Mouse (Mus musculus): Measurements from ENCODE around the gene Fgb. TPM values are rescaled to one million over a fixed set of nuclear protein-coding genes. Genes with fewer than 3 reads are reported as not detected.

Gene Fgb
- polyA plus RNA-seq, 1 experiment from 2014 or later: 7.0 TPM

DNA sequence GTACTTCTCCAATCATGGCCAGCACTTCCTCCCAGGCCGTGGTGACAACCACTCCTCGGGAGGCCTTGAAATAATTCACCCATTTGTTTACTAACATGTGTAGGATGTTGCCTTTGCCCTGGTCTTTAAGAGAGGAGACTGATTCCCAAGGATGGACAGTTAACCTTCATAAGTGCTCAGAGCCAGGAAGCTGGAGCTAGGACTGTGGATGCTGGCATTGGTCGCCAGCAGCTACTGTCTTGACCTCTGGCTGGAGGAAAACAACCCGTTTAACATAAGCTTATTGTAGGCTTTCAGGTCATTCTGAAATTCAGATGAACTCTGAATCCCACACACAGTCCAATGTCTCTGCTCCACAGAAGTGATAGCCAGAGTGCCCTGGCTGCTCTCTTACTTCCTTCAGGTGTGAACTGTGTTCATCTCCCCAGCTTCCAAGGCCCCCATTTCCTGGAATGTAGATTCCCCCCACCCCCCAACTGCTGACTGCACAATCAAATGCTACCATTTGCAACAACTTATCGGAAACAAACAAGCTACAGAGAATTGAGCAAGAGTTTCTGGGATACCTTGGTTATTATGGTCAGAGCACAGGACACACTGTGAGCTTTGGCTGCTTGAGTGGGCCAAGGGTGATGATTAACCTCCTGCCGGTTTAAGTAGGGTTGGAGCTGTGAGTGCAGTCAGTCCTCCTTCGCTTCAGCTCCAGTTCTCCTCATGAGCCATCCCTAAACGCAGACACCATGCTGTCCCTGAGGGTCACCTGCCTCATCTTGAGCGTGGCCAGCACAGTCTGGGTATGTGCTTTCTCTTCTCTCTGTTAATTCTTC lies 24.0 kb downstream of the Fgb start, which contains the start of gene Fga:
Gene Fga, plus strand, starts transcription at position 602 of the 827 bp plus-strand sequence.
- Histone ChIP-seq H3K4me3 (replicated peaks) (no peak within 1 kb of the TSS), H3K27me3 (replicated peaks) (no peaks in the 10 kb centered on the region), H3K4me2 (replicated peaks) (no peak within 1 kb of the TSS), H3K9ac (no peak within 1 kb of the TSS), H3K36me3 (no peaks in the 10 kb centered on the region), H3K4me1 (replicated peaks) (no peaks in the 10 kb centered on the region), H3K27ac (no peak within 1 kb of the TSS), H3K9me3 (no peaks in the 10 kb centered on the region)
- ATAC-seq: peak; percentile 65; the same call in 1 of the 2 replicates
- 68% methylated on average over 9 of the region's 9 CpGs for WGBS

DNA sequence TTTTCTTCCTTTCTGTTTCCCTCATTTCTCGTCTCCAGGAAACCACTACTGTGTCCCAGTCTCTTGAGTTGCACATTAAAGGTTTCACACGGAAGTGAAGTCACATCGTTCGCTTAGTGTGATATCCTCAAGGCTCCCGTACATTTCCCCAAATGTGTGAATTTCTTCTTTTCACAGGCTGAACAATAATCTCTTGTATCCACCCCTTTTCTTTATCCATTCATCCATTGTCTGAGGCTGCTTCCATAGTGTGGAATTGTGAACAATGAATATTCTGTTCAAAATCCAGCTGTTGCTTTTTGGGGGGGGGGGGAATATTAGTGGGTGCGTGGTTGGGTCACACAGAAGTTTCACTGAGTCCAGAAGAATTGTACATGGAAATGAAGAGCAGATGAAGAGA lies 24.6 kb downstream of the Fgb start:
- no peak overlapping the region for H3K27ac ChIP-seq
- no peak overlapping the region for H3K4me3 ChIP-seq (replicated peaks)
- ATAC-seq: no peak
- no peaks in the 10 kb centered on the region for H3K27me3 ChIP-seq (replicated peaks)
- H3K9me3 ChIP-seq: no peaks in the 10 kb centered on the region
- no peak overlapping the region for H3K4me2 ChIP-seq (replicated peaks)
- H3K4me1 ChIP-seq (replicated peaks): no peaks in the 10 kb centered on the region
- no peak overlapping the region for H3K9ac ChIP-seq
- H3K36me3 ChIP-seq: no peaks in the 10 kb centered on the region
- 84% methylated on average over 6 of the region's 6 CpGs for WGBS

DNA sequence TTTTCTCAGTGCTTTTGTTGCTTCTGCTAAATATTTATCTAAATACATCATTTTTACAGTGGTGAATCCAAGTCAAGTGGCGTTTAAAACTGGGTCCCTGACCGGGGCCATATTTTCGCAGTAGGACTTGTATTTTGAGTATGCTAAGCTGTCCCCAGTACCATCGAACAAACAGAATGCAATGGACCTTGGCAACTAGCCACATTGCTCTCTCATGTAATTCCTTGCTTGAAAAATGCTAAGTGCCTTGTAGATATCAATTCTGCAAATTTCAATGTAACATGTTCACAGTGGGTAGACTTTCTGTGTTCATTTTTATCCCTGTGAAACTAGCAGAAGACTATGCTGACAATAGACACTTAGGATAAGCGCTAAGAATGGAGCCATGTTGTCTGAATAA lies 28.5 kb downstream of the Fgb start:
- H3K4me1 ChIP-seq (replicated peaks): no peaks in the 10 kb centered on the region
- H3K36me3 ChIP-seq: no peaks in the 10 kb centered on the region
- no peaks in the 10 kb centered on the region for H3K27me3 ChIP-seq (replicated peaks)
- no peak overlapping the region for H3K27ac ChIP-seq
- no peak overlapping the region for H3K9ac ChIP-seq
- WGBS: 81% methylated on average over 5 of the region's 5 CpGs
- no peak for ATAC-seq
- no peak overlapping the region for H3K4me3 ChIP-seq (replicated peaks)
- H3K4me2 ChIP-seq (replicated peaks): no peak overlapping the region
- H3K9me3 ChIP-seq: no peaks in the 10 kb centered on the region

DNA sequence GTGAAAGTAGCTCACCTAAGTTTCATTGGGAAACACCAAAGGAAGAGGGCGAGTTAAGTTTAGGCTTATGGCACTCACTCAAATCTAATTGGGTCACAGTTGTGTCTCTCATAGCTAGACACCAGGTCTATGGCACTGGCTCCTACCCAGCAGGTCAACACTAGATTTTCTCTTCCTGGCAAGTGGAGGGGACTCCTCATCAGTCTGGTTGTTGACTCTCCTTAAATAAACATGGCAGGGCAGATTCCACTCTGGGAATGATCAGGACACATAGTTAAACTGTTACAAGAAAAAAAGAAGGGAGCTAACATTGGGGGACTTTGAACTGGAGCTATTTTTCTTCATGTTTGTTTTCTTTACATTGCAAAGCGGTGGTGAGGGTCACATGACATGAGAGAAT lies 29.3 kb downstream of the Fgb start:
- no peaks in the 10 kb centered on the region for H3K36me3 ChIP-seq
- no peak overlapping the region for H3K4me2 ChIP-seq (replicated peaks)
- ATAC-seq: peak; percentile 86
- no peaks in the 10 kb centered on the region for H3K27me3 ChIP-seq (replicated peaks)
- no peaks in the 10 kb centered on the region for H3K9me3 ChIP-seq
- 65% methylated on average over 2 of the region's 2 CpGs for WGBS
- no peak overlapping the region for H3K4me3 ChIP-seq (replicated peaks)
- no peak overlapping the region for H3K27ac ChIP-seq
- no peak overlapping the region for H3K9ac ChIP-seq
- no peaks in the 10 kb centered on the region for H3K4me1 ChIP-seq (replicated peaks)

DNA sequence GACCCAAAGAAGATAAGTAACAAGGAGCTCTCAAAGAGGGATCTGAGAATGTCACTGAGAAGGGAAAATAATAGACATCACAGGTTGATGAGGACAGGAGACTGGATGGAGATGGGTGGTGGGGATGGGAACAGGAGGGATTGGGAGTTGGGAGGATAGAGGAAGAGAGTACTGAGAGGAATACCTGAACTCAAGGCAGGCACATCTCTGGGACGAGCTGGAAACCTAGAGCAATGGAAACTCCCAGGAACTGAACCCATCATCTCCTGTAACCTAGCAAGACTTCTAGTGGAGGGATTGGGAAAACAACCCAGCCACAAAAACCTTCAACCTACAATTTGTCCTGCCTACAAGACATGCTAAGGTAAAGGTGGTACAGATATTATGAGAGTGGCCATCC lies 33.4 kb downstream of the Fgb start:
- no peak overlapping the region for H3K4me3 ChIP-seq (replicated peaks)
- no peaks in the 10 kb centered on the region for H3K4me1 ChIP-seq (replicated peaks)
- H3K36me3 ChIP-seq: no peaks in the 10 kb centered on the region
- H3K27me3 ChIP-seq (replicated peaks): no peaks in the 10 kb centered on the region
- WGBS: 90% methylated on average over 1 of the region's 1 CpGs
- no peak overlapping the region for H3K4me2 ChIP-seq (replicated peaks)
- H3K27ac ChIP-seq: no peak overlapping the region
- no peak overlapping the region for H3K9ac ChIP-seq
- H3K9me3 ChIP-seq: no peaks in the 10 kb centered on the region
- ATAC-seq: no peak

DNA sequence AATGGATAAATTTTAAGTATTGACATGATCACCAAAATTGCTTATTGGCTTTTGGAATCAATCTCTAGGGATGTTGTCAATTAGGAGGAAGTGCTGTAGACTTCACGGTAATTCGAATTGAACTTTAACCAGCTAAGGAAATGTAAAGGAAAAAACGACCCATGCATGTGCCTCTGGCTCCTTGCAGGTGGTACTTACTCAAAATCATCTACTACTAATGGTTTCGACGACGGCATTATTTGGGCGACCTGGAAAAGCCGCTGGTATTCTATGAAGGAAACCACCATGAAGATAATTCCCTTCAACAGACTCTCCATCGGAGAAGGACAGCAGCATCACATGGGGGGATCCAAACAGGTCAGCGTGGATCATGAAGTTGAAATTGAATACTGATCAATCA lies 35.7 kb downstream of the Fgb start:
- H3K27ac ChIP-seq: no peak overlapping the region
- H3K4me2 ChIP-seq (replicated peaks): no peak overlapping the region
- H3K9me3 ChIP-seq: no peaks in the 10 kb centered on the region
- no peaks in the 10 kb centered on the region for H3K27me3 ChIP-seq (replicated peaks)
- no peak overlapping the region for H3K4me3 ChIP-seq (replicated peaks)
- no peak for ATAC-seq
- no peaks in the 10 kb centered on the region for H3K36me3 ChIP-seq
- 84% methylated on average over 10 of the region's 10 CpGs for WGBS
- no peaks in the 10 kb centered on the region for H3K4me1 ChIP-seq (replicated peaks)
- H3K9ac ChIP-seq: no peak overlapping the region

DNA sequence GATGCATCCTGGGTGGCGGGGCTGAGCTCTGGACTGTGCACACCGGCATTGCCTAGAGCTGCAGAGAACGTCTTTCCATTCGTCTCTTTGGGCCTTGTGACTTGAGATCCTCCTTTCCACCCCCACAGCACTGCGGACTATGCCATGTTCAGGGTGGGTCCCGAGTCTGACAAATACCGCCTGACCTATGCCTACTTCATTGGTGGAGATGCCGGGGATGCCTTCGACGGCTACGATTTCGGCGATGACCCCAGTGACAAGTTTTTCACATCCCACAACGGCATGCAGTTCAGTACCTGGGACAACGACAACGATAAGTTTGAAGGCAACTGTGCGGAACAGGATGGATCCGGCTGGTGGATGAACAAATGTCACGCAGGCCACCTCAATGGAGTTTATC lies 37.0 kb downstream of the Fgb start:
- H3K27ac ChIP-seq: no peak overlapping the region

DNA sequence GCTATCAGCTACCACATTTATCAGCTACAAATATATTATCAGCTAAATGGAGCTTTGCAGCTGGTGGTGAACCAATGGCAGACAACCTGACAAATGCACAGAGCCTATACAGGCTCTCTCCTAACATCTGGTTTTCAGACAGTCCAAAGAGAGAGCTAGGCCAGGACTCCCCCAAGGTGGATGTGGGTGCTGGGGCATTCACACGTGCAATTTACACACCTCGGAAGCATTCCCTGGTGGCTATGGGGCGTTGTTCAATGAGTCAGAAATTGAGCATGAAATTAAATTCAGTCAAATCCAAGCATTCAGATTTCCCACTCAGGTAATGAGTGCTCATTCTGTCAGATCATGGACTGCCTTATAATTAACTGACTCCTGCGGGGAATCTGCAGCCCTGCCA lies 38.1 kb downstream of the Fgb start:
- Histone ChIP-seq H3K9ac (no peak overlapping the region), H3K27ac (no peak overlapping the region), H3K27me3 (replicated peaks) (no peaks in the 10 kb centered on the region), H3K4me2 (replicated peaks) (no peak overlapping the region), H3K36me3 (no peaks in the 10 kb centered on the region), H3K4me3 (replicated peaks) (no peak overlapping the region), H3K9me3 (no peaks in the 10 kb centered on the region), H3K4me1 (replicated peaks) (no peaks in the 10 kb centered on the region)
- WGBS: 83% methylated on average over 4 of the region's 4 CpGs
- ATAC-seq: no peak

More for the DNA sequence above, 37.0 kb downstream of the Fgb start:
- H3K27me3 ChIP-seq (replicated peaks): no peaks in the 10 kb centered on the region
- no peaks in the 10 kb centered on the region for H3K9me3 ChIP-seq
- no peak overlapping the region for H3K4me2 ChIP-seq (replicated peaks)
- no peak overlapping the region for H3K4me3 ChIP-seq (replicated peaks)
- 93% methylated on average over 19 of the region's 19 CpGs for WGBS
- no peaks in the 10 kb centered on the region for H3K4me1 ChIP-seq (replicated peaks)
- no peak overlapping the region for H3K9ac ChIP-seq
- no peak for ATAC-seq
- H3K36me3 ChIP-seq: no peaks in the 10 kb centered on the region

DNA sequence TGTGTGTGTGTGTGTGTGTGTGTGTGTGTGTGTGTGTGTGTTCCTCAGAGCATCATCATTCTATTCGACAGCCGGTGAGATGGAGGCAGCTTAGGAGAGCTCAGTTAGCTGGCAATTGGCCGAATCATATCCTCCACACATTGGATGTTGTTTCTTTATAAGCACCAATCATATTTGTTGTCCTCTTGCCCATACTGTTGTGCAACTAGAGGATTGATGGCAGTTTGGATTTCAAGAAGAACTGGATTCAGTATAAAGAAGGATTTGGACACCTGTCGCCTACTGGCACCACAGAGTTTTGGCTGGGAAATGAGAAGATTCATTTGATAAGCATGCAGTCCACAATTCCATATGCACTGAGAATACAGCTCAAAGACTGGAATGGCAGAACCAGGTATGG lies 38.5 kb downstream of the Fgb start:
- Histone ChIP-seq H3K27me3 (replicated peaks) (no peaks in the 10 kb centered on the region), H3K9me3 (no peaks in the 10 kb centered on the region), H3K4me1 (replicated peaks) (no peaks in the 10 kb centered on the region), H3K4me3 (replicated peaks) (no peak overlapping the region), H3K4me2 (replicated peaks) (no peak overlapping the region), H3K9ac (no peak overlapping the region), H3K36me3 (no peaks in the 10 kb centered on the region), H3K27ac (no peak overlapping the region)
- WGBS: 94% methylated on average over 4 of the region's 4 CpGs
- no peak for ATAC-seq

DNA sequence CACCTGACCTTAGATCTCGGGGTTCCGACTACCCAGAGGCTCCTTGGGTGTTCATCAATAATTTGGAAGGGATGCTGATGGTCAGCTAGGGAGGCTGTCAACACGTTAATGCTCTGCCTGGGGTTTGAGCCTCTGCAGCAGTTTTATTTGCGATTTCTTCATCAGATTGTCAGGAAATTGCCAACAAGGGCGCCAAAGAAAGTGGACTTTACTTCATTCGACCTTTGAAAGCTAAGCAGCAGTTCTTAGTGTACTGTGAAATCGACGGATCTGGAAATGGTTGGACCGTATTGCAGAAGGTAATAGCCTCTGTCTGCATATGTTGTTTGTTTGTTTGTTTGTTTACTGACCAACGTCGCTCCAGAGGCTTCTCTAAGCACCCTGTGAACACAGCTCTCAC lies 39.4 kb downstream of the Fgb start:
- no peak overlapping the region for H3K9ac ChIP-seq
- no peak for ATAC-seq
- no peaks in the 10 kb centered on the region for H3K4me1 ChIP-seq (replicated peaks)
- WGBS: 70% methylated on average over 11 of the region's 11 CpGs
- no peaks in the 10 kb centered on the region for H3K36me3 ChIP-seq
- no peak overlapping the region for H3K4me3 ChIP-seq (replicated peaks)
- no peaks in the 10 kb centered on the region for H3K9me3 ChIP-seq
- H3K27me3 ChIP-seq (replicated peaks): no peaks in the 10 kb centered on the region
- H3K27ac ChIP-seq: no peak overlapping the region
- H3K4me2 ChIP-seq (replicated peaks): no peak overlapping the region

DNA sequence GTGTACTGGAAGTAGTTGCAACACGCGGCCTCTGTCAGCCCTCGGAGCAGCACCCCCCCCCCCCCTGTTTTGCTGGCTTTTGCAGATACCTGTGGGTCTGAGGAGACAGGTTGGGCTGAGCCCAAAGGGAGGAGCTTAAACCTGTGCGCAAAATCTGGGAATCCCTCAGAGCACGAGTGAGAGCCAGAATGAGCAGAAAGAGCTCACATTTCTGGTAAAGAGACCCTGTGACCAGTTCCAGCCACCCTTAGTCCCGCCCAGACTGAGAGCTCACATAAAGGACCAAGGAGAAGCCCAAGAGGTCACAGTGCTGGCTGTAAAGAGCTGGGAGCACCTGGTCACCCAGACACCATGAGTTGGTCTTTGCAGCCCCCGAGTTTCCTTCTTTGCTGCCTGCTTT lies 42.1 kb downstream of the Fgb start, which contains the start of gene Fgg:
Gene Fgg, plus strand, starts transcription at position 168 of the 400 bp plus-strand sequence.
- H3K4me1 ChIP-seq (replicated peaks): no peaks in the 10 kb centered on the region
- no peaks in the 10 kb centered on the region for H3K27me3 ChIP-seq (replicated peaks)
- no peak for ATAC-seq
- H3K9me3 ChIP-seq: no peaks in the 10 kb centered on the region
- H3K4me3 ChIP-seq (replicated peaks): no peak within 1 kb of the TSS
- no peak within 1 kb of the TSS for H3K27ac ChIP-seq
- no peak within 1 kb of the TSS for H3K4me2 ChIP-seq (replicated peaks)
- 40% methylated on average over 7 of the region's 7 CpGs for WGBS
- H3K9ac ChIP-seq: no peak within 1 kb of the TSS
- no peaks in the 10 kb centered on the region for H3K36me3 ChIP-seq

DNA sequence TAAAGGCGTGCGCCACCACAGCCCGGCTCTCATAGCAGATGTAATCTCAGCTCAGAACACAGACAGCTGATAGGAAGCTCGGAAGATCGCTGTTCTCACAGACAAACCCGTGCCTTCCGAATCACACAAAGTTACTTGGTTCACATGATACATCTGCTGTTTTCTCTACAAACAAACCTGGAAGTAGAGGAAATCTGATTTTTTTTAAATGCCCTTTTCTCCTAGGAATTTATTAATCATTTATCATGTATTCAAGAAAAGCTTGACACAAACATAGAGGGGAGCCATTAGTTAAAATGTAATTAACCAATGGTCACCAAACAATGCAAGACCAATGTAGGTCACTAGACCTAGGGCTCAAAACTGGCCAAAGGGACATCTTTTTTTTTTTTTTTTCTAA lies 44.9 kb downstream of the Fgb start:
- H3K27me3 ChIP-seq (replicated peaks): no peaks in the 10 kb centered on the region
- WGBS: 89% methylated on average over 7 of the region's 7 CpGs
- H3K9me3 ChIP-seq: no peaks in the 10 kb centered on the region
- H3K4me1 ChIP-seq (replicated peaks): no peaks in the 10 kb centered on the region
- H3K36me3 ChIP-seq: no peaks in the 10 kb centered on the region
- H3K4me3 ChIP-seq (replicated peaks): no peak overlapping the region
- H3K9ac ChIP-seq: no peak overlapping the region
- no peak overlapping the region for H3K27ac ChIP-seq
- ATAC-seq: no peak
- no peak overlapping the region for H3K4me2 ChIP-seq (replicated peaks)

DNA sequence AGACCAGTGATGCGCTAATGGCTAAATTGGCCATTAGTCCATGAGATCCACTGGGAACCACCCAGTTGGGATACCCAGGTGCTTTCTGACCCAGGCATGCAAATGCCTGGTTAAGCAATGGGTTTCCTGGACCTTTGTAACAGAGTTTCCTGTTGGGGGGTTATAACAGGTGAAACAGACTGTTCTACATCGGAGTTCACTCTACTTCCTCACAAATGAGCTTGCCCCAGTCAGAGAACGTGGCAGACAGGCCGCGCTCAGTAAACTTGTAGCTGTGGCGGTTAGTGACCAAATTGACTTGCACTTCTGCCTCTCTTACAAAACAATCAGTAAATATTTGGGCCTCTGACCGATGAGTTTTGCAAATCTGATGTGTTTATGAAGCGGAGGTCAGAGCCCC lies 46.6 kb downstream of the Fgb start:
- Histone ChIP-seq H3K4me3 (replicated peaks) (no peak overlapping the region), H3K9ac (no peak overlapping the region), H3K27ac (no peak overlapping the region), H3K4me1 (replicated peaks) (no peaks in the 10 kb centered on the region), H3K4me2 (replicated peaks) (no peak overlapping the region), H3K36me3 (no peaks in the 10 kb centered on the region), H3K27me3 (replicated peaks) (no peaks in the 10 kb centered on the region), H3K9me3 (no peaks in the 10 kb centered on the region)
- 88% methylated on average over 8 of the region's 8 CpGs for WGBS
- ATAC-seq: no peak
